20 mouse cellular contexts compared by ENCODE assay signal in genomic region chr14:17054381-17054780, GRCm38 (mm10).
"Had no signal": no experiment of that assay in that cellular context is flagged by ENCODE, and none has a peak within 500 bp of the region (broad histone marks: within the 10 kb centered on the region; RNA-seq: fewer than 3 reads in every experiment).

No protein-coding gene starts in this region.

- H3K4me3 ChIP-seq: limb, embryonic 12.5 days; limb, embryonic 15.5 days; midbrain, embryonic 12.5 days; midbrain, embryonic 15.5 days; neural tube, embryonic 12.5 days; neural tube, embryonic 15.5 days; stomach, embryonic 15.5 days had no signal

- H3K9ac ChIP-seq: limb, embryonic 12.5 days; limb, embryonic 15.5 days; liver, embryonic 14.5 days; liver, postnatal 0 days; lung, embryonic 14.5 days; midbrain, embryonic 12.5 days; midbrain, embryonic 15.5 days; neural tube, embryonic 12.5 days; neural tube, embryonic 15.5 days; stomach, embryonic 15.5 days had no signal

- H3K4me2 ChIP-seq: limb, embryonic 12.5 days; limb, embryonic 15.5 days; liver, embryonic 11.5 days; lung, embryonic 14.5 days; midbrain, embryonic 12.5 days; midbrain, embryonic 15.5 days; neural tube, embryonic 12.5 days; neural tube, embryonic 15.5 days; stomach, embryonic 15.5 days had no signal

- H3K4me1 ChIP-seq: limb, embryonic 15.5 days; midbrain, embryonic 12.5 days; midbrain, embryonic 15.5 days; neural tube, embryonic 12.5 days; neural tube, embryonic 15.5 days; stomach, embryonic 15.5 days had no signal

- H3K9me3 ChIP-seq: limb, embryonic 12.5 days; limb, embryonic 15.5 days; midbrain, embryonic 12.5 days; midbrain, embryonic 15.5 days; neural tube, embryonic 12.5 days; neural tube, embryonic 15.5 days; stomach, embryonic 15.5 days had no signal

- DNase-seq: kidney, adult 2 months; left cerebral cortex, postnatal 4 days; liver, postnatal 0 days; lung, embryonic 14.5 days; retina, postnatal 1 day; right cerebral cortex, postnatal 25 days; spleen, adult 18-20 months; thymus, postnatal 25 days had no signal

- H3K36me3 ChIP-seq: limb, embryonic 12.5 days; limb, embryonic 15.5 days; midbrain, embryonic 12.5 days; midbrain, embryonic 15.5 days; neural tube, embryonic 12.5 days; neural tube, embryonic 15.5 days; stomach, embryonic 15.5 days had no signal

- H3K27me3 ChIP-seq: limb, embryonic 12.5 days; limb, embryonic 15.5 days; midbrain, embryonic 12.5 days; midbrain, embryonic 15.5 days; neural tube, embryonic 12.5 days; neural tube, embryonic 15.5 days; stomach, embryonic 15.5 days had no signal

- H3K27ac ChIP-seq: limb, embryonic 12.5 days; limb, embryonic 15.5 days; liver, embryonic 14.5 days; macrophage; midbrain, embryonic 12.5 days; midbrain, embryonic 15.5 days; neural tube, embryonic 12.5 days; neural tube, embryonic 15.5 days; stomach, embryonic 15.5 days had no signal

- ATAC-seq: intestine, postnatal 0 days; liver, postnatal 0 days; lung, postnatal 0 days; midbrain, embryonic 15.5 days had no signal
